Mouse (Mus musculus) kidney, adult 2 months (tissue): ENCODE data around the gene Lgals7. TPM values are rescaled to one million over a fixed set of nuclear protein-coding genes. Genes with fewer than 3 reads are reported as not detected.

Experiments
- DNase-seq: peaks from one replicate; pipeline ENCODE4 v3.0.0; 2021
- H3K27ac ChIP-seq: fragments of 200-500 bp; 2 replicates; pipeline ENCODE4 v1.5.1; 2012; ENCODE audit warnings: low read depth, low read length, control low read depth, inconsistent platforms; ENCODE audit not compliant: insufficient read depth
- H3K27me3 ChIP-seq: fragments of 200-500 bp; replicated peaks from 2 replicates; pipeline ENCODE4 v1.6.1; 2012; ENCODE audit warnings: mild to moderate bottlenecking, moderate library complexity, low read length, inconsistent platforms; ENCODE audit not compliant: control insufficient read depth, insufficient read depth
- H3K36me3 ChIP-seq: fragments of 200-500 bp; 2 replicates; pipeline ENCODE4 v1.6.1; 2012; ENCODE audit warnings: mild to moderate bottlenecking, moderate library complexity, low read length, inconsistent platforms; ENCODE audit not compliant: control insufficient read depth, insufficient read depth
- H3K4me1 ChIP-seq: fragments of 200-500 bp; 2 replicates; pipeline ENCODE4 v1.6.1; 2011; ENCODE audit warnings: low read length; ENCODE audit not compliant: control insufficient read depth, insufficient read depth
- H3K4me3 ChIP-seq: fragments of 200-500 bp; 2 replicates; pipeline ENCODE4 v1.5.1; 2011; ENCODE audit warnings: mild to moderate bottlenecking, low read depth, low read length, control low read depth; ENCODE audit not compliant: insufficient read depth
- CTCF ChIP-seq: fragments of 200-500 bp; conservative IDR thresholded peaks from 2 replicates; pipeline ENCODE4 v1.5.1; 2011; ENCODE audit warnings: low read depth, mild to moderate bottlenecking, control low read depth, low read length, moderate library complexity, mixed read lengths; ENCODE audit not compliant: insufficient read depth, insufficient read length
- POLR2A ChIP-seq: fragments of 200-500 bp; IDR thresholded peaks from one replicate; pipeline ENCODE4 v1.6.1; 2011; ENCODE audit warnings: low read depth, low read length, control low read depth
- WGBS: fragments of 180-500 bp; shearing (Covaris S2); methylation state at CpG from one replicate; pipeline ENCODE4 v1.1.7; 2018; 5-methylcytosine and 5-hydroxymethylcytosine counted together
- polyA plus RNA-seq: library from polyadenylated mRNA; depleted of rRNA; stranded (reverse); fragments of >200 nt; gene quantifications from 2 replicates; pipeline ENCODE4 v1.2.3, GENCODE M21; 2012

The Lgals7 gene
- polyA plus RNA-seq, 1 experiment: 1.6 TPM

GRCm38 (mm10) chr7:28822993-28823903 is 40.4 kb upstream of the Lgals7 start:
- peak; percentile 66 for DNase-seq
- 45% methylated on average over 10 of the region's 10 CpGs for WGBS
- H3K4me1 ChIP-seq: peaks cover 20% of the 10 kb centered on the region; the same call in 1 of the 2 replicates
- no peak overlapping the region for H3K4me3 ChIP-seq
- peaks cover 22% of the 10 kb centered on the region for H3K36me3 ChIP-seq
- no peaks in the 10 kb centered on the region for H3K27me3 ChIP-seq
- no peak for TF ChIP-seq POLR2A
- no peak for TF ChIP-seq CTCF
- 0 out of 2 replicates have a peak overlapping the region, but pooled peaks have one; percentile 39 for H3K27ac ChIP-seq

GRCm38 (mm10) chr7:28823932-28824331 is 39.7 kb upstream of the Lgals7 start:
- H3K27ac ChIP-seq: peak overlapping the region; percentile 88
- TF ChIP-seq POLR2A (no peak), CTCF (no peak)
- no peaks in the 10 kb centered on the region for H3K27me3 ChIP-seq
- peaks cover 20% of the 10 kb centered on the region; the same call in 1 of the 2 replicates for H3K4me1 ChIP-seq
- WGBS: 13% methylated on average over 2 of the region's 2 CpGs
- no peak overlapping the region for H3K4me3 ChIP-seq
- peaks cover 17% of the 10 kb centered on the region for H3K36me3 ChIP-seq
- DNase-seq: no peak

GRCm38 (mm10) chr7:28824941-28825685 is 38.5 kb upstream of the Lgals7 start, which contains the start of gene Ech1:
TSS of gene Ech1 (plus strand) at chr7:28825217.
- peaks cover 20% of the 10 kb centered on the region; the same call in 1 of the 2 replicates for H3K4me1 ChIP-seq
- H3K27ac ChIP-seq: peak within 1 kb of the TSS; percentile 88
- WGBS: 1% methylated on average over 33 of the region's 33 CpGs
- H3K27me3 ChIP-seq: no peaks in the 10 kb centered on the region
- peak; percentile 97 for DNase-seq
- TF ChIP-seq CTCF (no peak), POLR2A (peak; percentile 75)
- peak within 1 kb of the TSS; percentile 83 for H3K4me3 ChIP-seq
- peaks cover 18% of the 10 kb centered on the region for H3K36me3 ChIP-seq

GRCm38 (mm10) chr7:28825686-28826401 is 37.8 kb upstream of the Lgals7 start:
- H3K4me1 ChIP-seq: peaks cover 20% of the 10 kb centered on the region; the same call in 1 of the 2 replicates
- H3K27ac ChIP-seq: peak overlapping the region; percentile 88
- peak overlapping the region; percentile 83 for H3K4me3 ChIP-seq
- WGBS: 5% methylated on average over 11 of the region's 11 CpGs
- peak; percentile 62 for DNase-seq
- H3K27me3 ChIP-seq: no peaks in the 10 kb centered on the region
- no peak for TF ChIP-seq POLR2A
- 0 out of 2 replicates have a peak, but pooled peaks have one; percentile 10 for TF ChIP-seq CTCF
- peaks cover 16% of the 10 kb centered on the region for H3K36me3 ChIP-seq

- 77% methylated on average over 7 of the region's 7 CpGs for WGBS
- H3K4me3 ChIP-seq: peak overlapping the region; percentile 83
- no peak for TF ChIP-seq POLR2A
- TF ChIP-seq CTCF: no peak
- H3K4me1 ChIP-seq: peaks cover 18% of the 10 kb centered on the region; the same call in 1 of the 2 replicates
- peak overlapping the region; percentile 88 for H3K27ac ChIP-seq
- DNase-seq: no peak
- H3K36me3 ChIP-seq: peaks cover 12% of the 10 kb centered on the region
- no peaks in the 10 kb centered on the region for H3K27me3 ChIP-seq
Measured at GRCm38 (mm10) chr7:28826402-28826772, 37.3 kb upstream of the Lgals7 start.

GRCm38 (mm10) chr7:28827338-28827737 is 36.3 kb upstream of the Lgals7 start:
- DNase-seq: peak; percentile 89
- TF ChIP-seq CTCF: no peak
- no peak for TF ChIP-seq POLR2A

More at GRCm38 (mm10) chr7:28827338-28827737, 36.3 kb upstream of the Lgals7 start:
- Histone ChIP-seq H3K27me3 (no peaks in the 10 kb centered on the region), H3K4me1 (peaks cover 13% of the 10 kb centered on the region), H3K27ac (no peak overlapping the region), H3K4me3 (no peak overlapping the region), H3K36me3 (peaks cover 10% of the 10 kb centered on the region)
- WGBS: 32% methylated on average over 3 of the region's 3 CpGs
